Mouse (Mus musculus) embryonic facial prominence, embryonic 11.5 days (tissue): ENCODE data around the gene Enox1. TPM values are rescaled to one million over a fixed set of nuclear protein-coding genes. Genes with fewer than 3 reads are reported as not detected.
A peak's percentile ranks its signal among the peaks of the same experiment; 100 is the strongest.

Source experiments
- ATAC-seq: fragments of 200-750 bp; cut with Nextera tagmentation; replicated peaks from 2 replicates; pipeline ENCODE4 v1.8.0; 2017; ENCODE audit warnings: low read depth; ENCODE audit not compliant: insufficient number of reproducible peaks, low FRiP score, low TSS enrichment
- DNase-seq: peaks from one replicate; pipeline ENCODE4 v3.0.0-alpha.2; 2015; ENCODE audit warnings: low spot score
- H3K27ac ChIP-seq: fragments of 300-500 bp; sonication (generic); replicated peaks from 2 replicates; pipeline ENCODE4 v1.5.1; 2014; ENCODE audit warnings: mild to moderate bottlenecking, low read depth, low read length, control low read depth
- H3K27me3 ChIP-seq: fragments of 300-500 bp; sonication (generic); 2 replicates; pipeline ENCODE4 v1.6.1; 2014; ENCODE audit warnings: mild to moderate bottlenecking, low read length, moderate library complexity, mixed read lengths; ENCODE audit not compliant: control insufficient read depth, insufficient read depth
- H3K36me3 ChIP-seq: fragments of 300-500 bp; sonication (generic); replicated peaks from 2 replicates; pipeline ENCODE4 v1.6.1; 2014; ENCODE audit warnings: low read depth, mild to moderate bottlenecking, low read length, moderate library complexity, mixed read lengths; ENCODE audit not compliant: control insufficient read depth, insufficient read depth
- H3K4me1 ChIP-seq: fragments of 300-500 bp; sonication (generic); 2 replicates; pipeline ENCODE4 v1.6.1; 2014; ENCODE audit warnings: low read length, mixed read lengths; ENCODE audit not compliant: control insufficient read depth, insufficient read depth
- H3K4me2 ChIP-seq: fragments of 300-500 bp; sonication (generic); 2 replicates; pipeline ENCODE4 v1.6.1; 2014; ENCODE audit warnings: low read depth, mild to moderate bottlenecking, control low read depth, low read length, moderate library complexity
- H3K4me3 ChIP-seq: fragments of 300-500 bp; sonication (generic); 2 replicates; pipeline ENCODE4 v1.5.1; 2014; ENCODE audit warnings: low read depth, low read length, control low read depth
- H3K9ac ChIP-seq: fragments of 300-500 bp; sonication (generic); replicated peaks from 2 replicates; pipeline ENCODE4 v1.6.1; 2014; ENCODE audit warnings: mild to moderate bottlenecking, control low read depth, low read length
- H3K9me3 ChIP-seq: fragments of 300-500 bp; sonication (generic); replicated peaks from 2 replicates; pipeline ENCODE4 v1.6.1; 2016; ENCODE audit warnings: mild to moderate bottlenecking, low read length, inconsistent platforms, mixed read lengths; ENCODE audit not compliant: control insufficient read depth
- WGBS: fragments of 180-500 bp; shearing (Covaris S2); extraction: QIAGEN DNeasy Blood & Tissue Kit; methylation state at CpG from one replicate; pipeline ENCODE4 v1.1.7; 2014; 5-methylcytosine and 5-hydroxymethylcytosine counted together
- polyA plus RNA-seq: library from polyadenylated mRNA; unstranded; fragments of >200 nt; fragmentation: Nextera tagmentation; extraction: Ambion mirVana; gene quantifications from 2 replicates; pipeline ENCODE4 v1.2.1, GENCODE M21; 2014

The Enox1 gene
- polyA plus RNA-seq, 1 experiment from 2014 or later = 9.6 TPM

DNA sequence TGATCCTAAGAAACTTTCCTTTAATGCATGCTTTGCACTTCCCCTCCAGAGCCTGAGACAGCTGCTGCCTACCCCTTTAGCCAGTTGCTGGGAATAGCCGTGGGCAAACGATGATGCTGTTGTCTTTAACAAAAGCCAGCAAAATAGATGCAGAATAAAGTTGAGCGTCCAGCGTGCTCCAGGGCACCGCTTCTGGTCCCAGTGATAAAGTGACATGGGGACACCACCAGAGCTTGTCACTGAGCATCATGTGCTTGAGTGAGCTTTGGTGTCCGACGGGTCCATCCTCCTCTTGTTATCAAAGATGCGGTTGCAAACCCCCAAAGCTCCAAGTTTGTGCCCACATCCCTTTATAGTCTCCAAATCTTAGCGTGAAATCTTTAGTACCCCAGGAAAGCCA is 18.4 kb downstream of the Enox1 start:
- WGBS = 90% methylated on average over 9 of the region's 9 CpGs
- Histone ChIP-seq H3K27me3 (no peaks in the 10 kb centered on the region), H3K27ac (no peak overlapping the region), H3K4me1 (no peaks in the 10 kb centered on the region), H3K36me3 (no peaks in the 10 kb centered on the region), H3K4me2 (no peak overlapping the region), H3K4me3 (no peak overlapping the region), H3K9me3 (no peaks in the 10 kb centered on the region), H3K9ac (no peak overlapping the region)
- no peak for ATAC-seq
- no peak for DNase-seq

DNA sequence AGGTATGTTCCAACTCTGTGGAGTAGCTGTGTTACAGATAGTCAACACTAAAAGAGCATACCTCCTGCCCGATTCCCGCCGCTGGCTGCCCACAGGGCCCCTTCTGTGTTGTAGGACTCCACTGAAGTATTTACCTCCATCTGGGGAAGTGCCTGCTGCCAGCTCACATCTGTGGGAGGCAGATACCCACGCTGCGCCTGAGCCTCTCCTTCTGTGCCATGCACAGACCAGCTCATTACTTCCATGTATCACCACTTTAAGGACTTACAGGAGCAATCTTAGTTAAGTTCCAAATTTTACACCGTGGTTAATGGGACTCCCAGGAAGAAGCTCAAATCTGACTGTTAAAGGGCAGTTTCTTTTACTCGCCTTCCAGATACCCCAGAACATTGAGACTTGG is 23.7 kb downstream of the Enox1 start:
- no peak overlapping the region for H3K4me2 ChIP-seq
- 86% methylated on average over 7 of the region's 7 CpGs for WGBS
- H3K4me3 ChIP-seq = no peak overlapping the region
- no peak overlapping the region for H3K27ac ChIP-seq
- ATAC-seq (no peak), DNase-seq (no peak)
- H3K9me3 ChIP-seq = no peaks in the 10 kb centered on the region
- H3K27me3 ChIP-seq = no peaks in the 10 kb centered on the region
- H3K4me1 ChIP-seq = no peaks in the 10 kb centered on the region
- no peaks in the 10 kb centered on the region for H3K36me3 ChIP-seq
- no peak overlapping the region for H3K9ac ChIP-seq

DNA sequence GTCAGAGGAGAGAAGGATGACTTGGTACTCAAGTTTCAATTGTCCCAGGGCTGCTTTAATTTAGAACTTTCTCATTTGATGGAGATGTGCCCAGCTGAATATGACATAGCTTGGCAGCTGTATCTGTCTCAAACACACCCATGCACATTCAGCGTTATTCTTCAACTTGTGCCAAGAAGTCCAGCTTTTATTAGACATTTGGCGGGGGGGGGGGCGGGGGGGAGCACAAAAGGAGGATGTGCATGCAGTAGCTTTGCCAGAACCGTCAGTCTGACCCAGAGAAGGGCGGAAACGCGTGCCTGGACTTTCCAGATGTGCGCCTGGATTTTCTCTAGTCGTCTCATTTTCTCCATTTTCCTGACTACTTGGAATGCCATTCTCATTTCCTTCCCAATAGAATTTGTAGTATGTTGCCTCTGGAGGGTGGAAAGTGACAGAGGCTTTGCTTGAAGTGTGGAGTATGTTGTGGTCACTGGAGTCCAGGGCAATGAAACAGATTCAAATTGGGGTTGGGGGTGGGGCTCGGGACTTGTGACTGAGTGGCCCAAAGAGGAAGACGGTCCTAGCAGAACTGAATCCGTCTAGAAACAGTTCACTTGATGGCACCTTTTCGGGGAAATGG is 24.3 kb downstream of the Enox1 start:
- no peaks in the 10 kb centered on the region for H3K9me3 ChIP-seq
- DNase-seq = no peak
- no peak overlapping the region for H3K4me3 ChIP-seq
- ATAC-seq = no peak
- no peak overlapping the region for H3K9ac ChIP-seq
- no peak overlapping the region for H3K4me2 ChIP-seq
- WGBS = 74% methylated on average over 13 of the region's 13 CpGs
- H3K36me3 ChIP-seq = no peaks in the 10 kb centered on the region
- no peaks in the 10 kb centered on the region for H3K4me1 ChIP-seq
- no peaks in the 10 kb centered on the region for H3K27me3 ChIP-seq
- no peak overlapping the region for H3K27ac ChIP-seq

DNA sequence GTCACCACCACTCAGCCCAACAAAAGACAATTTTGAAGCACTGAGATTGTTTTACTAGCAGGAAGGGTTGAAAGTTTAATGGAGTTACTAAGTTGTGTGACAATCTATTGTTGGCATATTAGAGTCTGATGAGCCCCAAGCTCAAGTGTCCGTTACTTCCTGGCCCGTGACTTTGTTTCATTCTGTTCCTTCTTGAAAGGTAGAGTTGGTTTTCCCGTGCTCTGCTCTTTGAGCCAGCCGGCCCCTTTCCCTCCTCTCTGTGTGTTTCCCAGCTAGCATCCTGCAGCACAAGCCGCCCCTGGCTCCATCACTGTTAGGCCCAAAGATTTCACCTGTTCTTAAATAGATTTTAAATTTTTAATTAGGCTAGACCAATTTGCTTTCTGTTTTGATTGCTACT is 26.9 kb downstream of the Enox1 start:
- Histone ChIP-seq H3K4me3 (no peak overlapping the region), H3K4me2 (no peak overlapping the region), H3K9ac (no peak overlapping the region), H3K27ac (no peak overlapping the region), H3K9me3 (no peaks in the 10 kb centered on the region), H3K4me1 (no peaks in the 10 kb centered on the region), H3K36me3 (no peaks in the 10 kb centered on the region), H3K27me3 (no peaks in the 10 kb centered on the region)
- DNase-seq (no peak), ATAC-seq (no peak)
- WGBS = 91% methylated on average over 5 of the region's 5 CpGs

DNA sequence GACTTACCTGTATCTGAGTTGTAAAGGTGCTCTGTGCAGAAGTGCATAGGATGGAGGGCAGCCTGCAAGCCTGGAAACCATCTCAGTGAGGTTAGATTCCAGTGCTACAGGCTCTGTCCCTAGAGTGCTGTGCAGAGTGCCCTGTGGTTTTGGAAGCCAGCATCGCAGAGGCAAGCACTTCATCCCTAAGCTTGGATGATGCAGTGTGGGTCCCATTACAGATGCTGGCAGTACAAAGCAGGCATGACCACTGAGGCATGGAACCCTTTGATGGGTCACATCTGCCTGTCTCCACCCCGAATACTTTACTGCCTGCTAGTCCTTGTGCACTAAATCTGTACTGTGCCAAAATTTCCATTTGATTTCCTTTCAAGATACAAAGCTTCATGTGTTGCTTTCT is 33.6 kb downstream of the Enox1 start:
- Histone ChIP-seq H3K4me1 (no peaks in the 10 kb centered on the region), H3K27ac (no peak overlapping the region), H3K9me3 (no peaks in the 10 kb centered on the region), H3K36me3 (no peaks in the 10 kb centered on the region), H3K4me2 (no peak overlapping the region), H3K27me3 (no peaks in the 10 kb centered on the region), H3K9ac (no peak overlapping the region), H3K4me3 (no peak overlapping the region)
- DNase-seq (no peak), ATAC-seq (no peak)
- 84% methylated on average over 2 of the region's 2 CpGs for WGBS

DNA sequence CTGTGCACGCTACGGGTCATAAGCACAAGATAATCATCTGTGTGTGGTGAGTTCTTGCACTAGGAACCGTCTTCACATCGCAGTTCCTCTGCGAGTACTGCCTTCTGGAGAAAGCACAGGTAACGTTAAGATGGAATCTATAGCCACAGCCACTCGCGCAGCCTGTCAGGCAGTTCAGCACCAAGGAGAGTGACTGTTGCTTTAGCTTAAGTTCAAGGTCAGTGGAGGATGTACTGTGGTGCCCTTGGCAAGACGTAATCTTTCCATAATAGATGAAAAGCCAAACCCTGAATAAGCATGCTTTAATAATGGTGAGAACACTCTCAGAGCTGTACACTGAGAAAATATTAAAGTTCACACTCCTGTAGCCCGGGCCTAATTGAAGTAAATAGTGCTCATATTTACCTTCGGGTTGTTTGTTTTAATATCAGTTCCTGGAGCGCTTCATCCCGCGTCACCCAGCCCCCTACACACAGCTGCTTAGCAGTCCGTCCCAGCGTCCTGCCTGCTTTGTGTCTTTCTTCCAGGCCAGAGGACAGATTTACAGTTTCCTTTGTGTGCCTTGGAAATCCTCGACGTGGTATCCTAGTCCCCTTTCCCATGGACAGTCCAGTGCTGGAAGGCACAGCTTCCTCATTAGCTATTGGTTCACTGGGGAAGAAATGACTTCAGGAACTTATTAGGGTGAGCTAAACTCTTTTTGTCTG is 38.9 kb downstream of the Enox1 start:
- H3K4me1 ChIP-seq = no peaks in the 10 kb centered on the region
- H3K4me3 ChIP-seq = no peak overlapping the region
- H3K9ac ChIP-seq = no peak overlapping the region
- DNase-seq = peak; percentile 77
- H3K27ac ChIP-seq = no peak overlapping the region
- H3K27me3 ChIP-seq = no peaks in the 10 kb centered on the region
- no peak overlapping the region for H3K4me2 ChIP-seq
- no peaks in the 10 kb centered on the region for H3K9me3 ChIP-seq
- no peaks in the 10 kb centered on the region for H3K36me3 ChIP-seq
- ATAC-seq = no peak
- WGBS = 58% methylated on average over 18 of the region's 18 CpGs

DNA sequence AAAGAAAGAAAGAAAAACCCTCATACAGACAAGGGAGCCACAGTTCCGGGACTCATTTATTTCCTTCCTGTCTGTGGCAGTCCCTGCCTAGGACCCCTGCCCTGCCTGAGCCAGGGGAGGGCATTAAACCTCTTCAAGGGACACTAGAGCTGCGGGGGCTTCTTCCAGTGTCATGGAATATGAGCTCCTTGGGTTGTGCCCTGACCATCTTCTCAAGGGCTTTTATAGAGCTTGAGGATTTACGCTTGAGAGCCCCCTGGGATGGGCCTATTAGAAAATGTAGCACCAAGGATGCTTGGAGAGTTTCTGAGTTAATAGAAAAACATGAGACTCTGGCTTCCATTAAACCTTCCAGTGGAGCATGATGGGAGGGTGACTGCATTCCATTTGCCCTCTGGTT is 39.7 kb downstream of the Enox1 start:
- no peak for DNase-seq
- no peak overlapping the region for H3K4me2 ChIP-seq
- H3K9me3 ChIP-seq = no peaks in the 10 kb centered on the region
- no peaks in the 10 kb centered on the region for H3K36me3 ChIP-seq
- no peak overlapping the region for H3K27ac ChIP-seq
- H3K4me3 ChIP-seq = no peak overlapping the region
- no peak for ATAC-seq
- H3K27me3 ChIP-seq = no peaks in the 10 kb centered on the region
- no peaks in the 10 kb centered on the region for H3K4me1 ChIP-seq
- 61% methylated on average over 3 of the region's 3 CpGs for WGBS
- no peak overlapping the region for H3K9ac ChIP-seq

DNA sequence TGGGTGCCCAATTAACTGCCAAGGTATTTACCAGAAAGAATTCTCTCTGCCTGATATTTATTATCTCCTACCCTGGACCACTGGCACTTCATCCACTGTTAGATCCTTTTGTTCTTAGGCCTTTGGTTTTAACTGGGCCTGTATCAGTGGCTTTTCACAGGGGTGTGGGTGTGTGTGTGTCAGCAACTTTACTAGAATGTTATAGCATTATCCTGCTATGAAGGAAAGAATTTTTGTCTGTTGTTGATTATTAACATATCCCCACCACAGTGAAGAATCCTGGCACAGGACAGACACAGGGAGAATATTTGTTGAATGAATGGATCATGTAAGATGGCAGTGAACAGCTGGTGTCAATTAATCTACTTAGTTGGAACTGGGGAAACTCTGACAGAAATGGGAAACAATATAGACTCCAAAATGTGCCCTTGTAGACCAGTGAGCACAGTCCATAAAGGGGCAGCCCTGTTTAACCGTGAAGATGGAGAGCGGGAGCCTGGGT is 40.9 kb downstream of the Enox1 start:
- WGBS = 64% methylated on average over 2 of the region's 2 CpGs
- no peak for ATAC-seq

More for the DNA sequence above, 40.9 kb downstream of the Enox1 start:
- DNase-seq = peak; percentile 39
- Histone ChIP-seq H3K36me3 (no peaks in the 10 kb centered on the region), H3K4me3 (no peak overlapping the region), H3K27me3 (no peaks in the 10 kb centered on the region), H3K27ac (no peak overlapping the region), H3K9ac (no peak overlapping the region), H3K9me3 (no peaks in the 10 kb centered on the region), H3K4me2 (no peak overlapping the region), H3K4me1 (no peaks in the 10 kb centered on the region)
